Mouse (Mus musculus): ENCODE measurements around the gene P4hb. TPM values are rescaled to one million over a fixed set of nuclear protein-coding genes. Genes with fewer than 3 reads are reported as not detected.

The P4hb gene
- total and polyA plus RNA-seq, 3 experiments: 563 to 1,152 (median 625) TPM

DNA sequence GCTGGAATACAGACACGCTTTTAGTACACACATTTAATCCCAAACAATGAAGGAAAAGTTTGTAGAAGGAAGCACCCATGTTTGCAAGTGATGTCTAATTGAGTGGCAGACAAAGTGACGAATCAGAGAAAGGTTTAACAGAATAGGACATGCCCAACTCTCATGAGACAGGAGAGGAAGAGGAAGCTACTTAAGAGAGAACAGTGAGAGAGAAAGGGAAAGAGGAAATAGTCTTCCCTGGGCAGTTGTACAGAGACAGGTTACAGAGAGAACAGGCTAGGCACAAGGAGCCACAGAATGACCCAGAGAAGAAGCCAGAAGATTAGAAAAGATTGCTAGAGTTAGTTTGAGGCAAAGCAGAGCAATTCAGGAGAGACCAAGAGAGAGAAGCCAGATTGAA lies 47.1 kb downstream of the P4hb start:
- TF ChIP-seq HCFC1 (IDR thresholded peaks at IDR 0.05; ENCODE audit: low read depth, low read length) (peak; percentile 83), TCF12 (IDR thresholded peaks at IDR 0.05; ENCODE audit: low read depth, low read length) (0 out of 2 replicates have a peak, but pooled peaks have one; percentile 27), NELFE (IDR thresholded peaks at IDR 0.05; ENCODE audit: low read depth, low read length) (peak; percentile 67), ELF1 (IDR thresholded peaks at IDR 0.05; ENCODE audit: low read depth, low read length) (peak; percentile 93), POLR2AphosphoS2 (IDR thresholded peaks at IDR 0.05; ENCODE audit: low read length) (peak; percentile 79), CHD2 (IDR thresholded peaks at IDR 0.05; ENCODE audit: low read length) (peak; percentile 69), TBP (IDR thresholded peaks at IDR 0.05; ENCODE audit: low read depth, low read length) (peak; percentile 92), MXI1 (IDR thresholded peaks at IDR 0.05; ENCODE audit: low read depth, low read length) (0 out of 2 replicates have a peak, but pooled peaks have one; percentile 29), USF1 (IDR thresholded peaks at IDR 0.05; ENCODE audit: low read depth, low read length) (no peak), POLR2AphosphoS5 (IDR thresholded peaks at IDR 0.05; ENCODE audit: borderline replicate concordance, low read depth, low read length) (no peak), RAD21 (IDR thresholded peaks at IDR 0.05; ENCODE audit: low read depth, low read length) (no peak), MAFK (IDR thresholded peaks at IDR 0.05; ENCODE audit: borderline replicate concordance, low read depth, low read length) (no peak), SIN3A (IDR thresholded peaks at IDR 0.05; ENCODE audit: low read length) (peak; percentile 58), ZMIZ1 (IDR thresholded peaks at IDR 0.05; ENCODE audit: low read depth, low read length) (peak; percentile 86), MAX (IDR thresholded peaks at IDR 0.05; ENCODE audit: low read length) (no peak), POLR2A (IDR thresholded peaks at IDR 0.05; ENCODE audit: control insufficient read depth in 1 of 2, insufficient read depth in 1 of 2, low read depth in 1 of 2, low read length in 2 of 2, poor library complexity in 1 of 2) (peak in 1 of 2 experiments; percentile 84; a peak in 2 of 4 replicates), ETS1 (IDR thresholded peaks at IDR 0.05; ENCODE audit: low read depth, low read length) (no peak; the same call in 1 of the 2 replicates), MYC (IDR thresholded peaks at IDR 0.05; ENCODE audit: low read depth, low read length) (peak; percentile 47; the same call in 1 of the 2 replicates)
- H3K27ac ChIP-seq (ENCODE audit: control insufficient read depth, low read depth, low read length): peak overlapping the region; percentile 74
- DNase-seq (ENCODE audit: low read depth, low spot score): peak; percentile 96
- H3K79me2 ChIP-seq (ENCODE audit: control insufficient read depth, insufficient read depth, low read length, poor library complexity): no peaks in the 10 kb centered on the region
- H3K27me3 ChIP-seq (ENCODE audit: control insufficient read depth in 1 of 2, insufficient read depth in 2 of 2, low read length in 2 of 2): no peaks in the 10 kb centered on the region
- H3K9me3 ChIP-seq (replicated peaks; ENCODE audit: insufficient read depth, low read length): no peaks in the 10 kb centered on the region
- H3K36me3 ChIP-seq (ENCODE audit: control insufficient read depth in 1 of 2, insufficient read depth in 2 of 2, low read length in 2 of 2): peaks cover 0 to 15% of the 10 kb centered on the region in 2 experiments; a peak in 2 of 4 replicates
- H3K4me1 ChIP-seq (ENCODE audit: control insufficient read depth in 1 of 2, insufficient read depth in 2 of 2, low read length in 2 of 2): peaks cover 4 to 25% of the 10 kb centered on the region in 2 experiments
- H3K4me3 ChIP-seq (ENCODE audit: control insufficient read depth in 1 of 2, insufficient read depth in 1 of 2, low read depth in 2 of 2, low read length in 2 of 2): peak overlapping the region; percentile 23 to 41
- peak overlapping the region; percentile 46 for H3K9ac ChIP-seq (ENCODE audit: control insufficient read depth, low read depth, low read length, poor library complexity, severe bottlenecking)

DNA sequence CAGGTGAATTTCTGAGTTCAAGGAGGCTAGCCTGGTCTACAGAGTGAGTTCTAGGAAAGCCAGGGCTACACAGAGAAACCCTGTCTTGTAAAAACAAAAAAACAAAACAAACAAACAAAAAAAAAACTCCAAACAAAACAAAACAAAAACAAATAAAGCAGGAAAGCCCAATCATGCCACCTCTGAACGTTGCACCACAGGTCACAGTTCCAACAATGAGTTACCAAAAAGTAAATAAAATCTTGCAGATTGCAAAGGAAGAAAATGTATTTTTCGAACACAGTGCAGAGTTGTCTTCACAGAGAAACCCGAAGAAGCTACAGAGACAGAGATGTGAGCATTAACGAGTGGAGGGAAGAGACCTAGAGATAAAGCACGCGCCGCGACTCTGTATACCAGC lies 50.5 kb downstream of the P4hb start:
- no peak overlapping the region for H3K9ac ChIP-seq (ENCODE audit: control insufficient read depth, low read depth, low read length, poor library complexity, severe bottlenecking)
- no peak overlapping the region for H3K27ac ChIP-seq (ENCODE audit: control insufficient read depth, low read depth, low read length)
- TF ChIP-seq E2F4 (IDR thresholded peaks at IDR 0.05; ENCODE audit: borderline replicate concordance, low read depth, low read length) (no peak), USF1 (IDR thresholded peaks at IDR 0.05; ENCODE audit: low read depth, low read length) (no peak), MYC (IDR thresholded peaks at IDR 0.05; ENCODE audit: low read depth, low read length) (no peak), RCOR1 (IDR thresholded peaks at IDR 0.05; ENCODE audit: low read depth, low read length) (no peak), ZNF384 (IDR thresholded peaks at IDR 0.05; ENCODE audit: low read depth, low read length) (no peak)
- H3K36me3 ChIP-seq (ENCODE audit: control insufficient read depth in 1 of 2, insufficient read depth in 2 of 2, low read length in 2 of 2): peaks cover 0 to 19% of the 10 kb centered on the region in 2 experiments; a peak in 2 of 4 replicates
- DNase-seq (ENCODE audit: low read depth, low spot score): no peak
- no peaks in the 10 kb centered on the region for H3K9me3 ChIP-seq (replicated peaks; ENCODE audit: insufficient read depth, low read length)
- peaks cover 9 to 27% of the 10 kb centered on the region in 2 experiments for H3K4me1 ChIP-seq (ENCODE audit: control insufficient read depth in 1 of 2, insufficient read depth in 2 of 2, low read length in 2 of 2)
- no peak overlapping the region for H3K4me3 ChIP-seq (ENCODE audit: control insufficient read depth in 1 of 2, insufficient read depth in 1 of 2, low read depth in 2 of 2, low read length in 2 of 2)
- no peaks in the 10 kb centered on the region for H3K27me3 ChIP-seq (ENCODE audit: control insufficient read depth in 1 of 2, insufficient read depth in 2 of 2, low read length in 2 of 2)
- H3K79me2 ChIP-seq (ENCODE audit: control insufficient read depth, insufficient read depth, low read length, poor library complexity): no peaks in the 10 kb centered on the region
